Mouse (Mus musculus) neural tube, embryonic 15.5 days (tissue): Measurements from ENCODE around the gene Rcan1. TPM values are rescaled to one million over a fixed set of nuclear protein-coding genes. Genes with fewer than 3 reads are reported as not detected.

Experiments used
- ATAC-seq: fragments of 200-750 bp; cut with Nextera tagmentation; 2 replicates; pipeline ENCODE4 v1.8.0; 2017; ENCODE audit warnings: mild to moderate bottlenecking, moderate TSS enrichment, moderate library complexity; ENCODE audit not compliant: low FRiP score
- H3K27ac ChIP-seq: fragments of 300-500 bp; sonication (generic); replicated peaks from 2 replicates; pipeline ENCODE4 v1.5.1; 2015; ENCODE audit warnings: mild to moderate bottlenecking, inconsistent platforms
- H3K27me3 ChIP-seq: fragments of 300-500 bp; sonication (generic); replicated peaks from 2 replicates; pipeline ENCODE4 v1.6.1; 2015; ENCODE audit warnings: inconsistent platforms
- H3K36me3 ChIP-seq: fragments of 300-500 bp; sonication (generic); 2 replicates; pipeline ENCODE4 v1.6.1; 2015; ENCODE audit warnings: inconsistent platforms
- H3K4me1 ChIP-seq: fragments of 300-500 bp; sonication (generic); 2 replicates; pipeline ENCODE4 v1.6.1; 2015; ENCODE audit warnings: inconsistent platforms
- H3K4me2 ChIP-seq: fragments of 300-500 bp; sonication (generic); 2 replicates; pipeline ENCODE4 v1.6.1; 2015; ENCODE audit warnings: inconsistent platforms, mild to moderate bottlenecking, moderate library complexity
- H3K4me3 ChIP-seq: fragments of 300-500 bp; sonication (generic); replicated peaks from 2 replicates; pipeline ENCODE4 v1.5.1; 2015; ENCODE audit warnings: mild to moderate bottlenecking, inconsistent platforms
- H3K9ac ChIP-seq: fragments of 300-500 bp; sonication (generic); replicated peaks from 2 replicates; pipeline ENCODE4 v1.6.1; 2015; ENCODE audit warnings: mild to moderate bottlenecking, inconsistent platforms
- H3K9me3 ChIP-seq: fragments of 300-500 bp; sonication (generic); replicated peaks from 2 replicates; pipeline ENCODE4 v1.6.1; 2016; ENCODE audit warnings: inconsistent platforms
- WGBS: fragments of 180-500 bp; shearing (Covaris S2); methylation state at CpG from one replicate; pipeline ENCODE4 v1.1.7; 2015; ENCODE audit warnings: mixed read lengths; 5-methylcytosine and 5-hydroxymethylcytosine counted together
- polyA plus RNA-seq: library from polyadenylated mRNA; unstranded; fragments of >200 nt; fragmentation: Nextera tagmentation; extraction: Ambion mirVana; gene quantifications from 2 replicates; pipeline ENCODE4 v1.2.1, GENCODE M21; 2015

Gene Rcan1
- polyA plus RNA-seq, 1 experiment from 2014 or later = 79.4 TPM

- no peak overlapping the region for H3K9ac ChIP-seq
- peaks cover 8% of the 10 kb centered on the region; the same call in 1 of the 2 replicates for H3K36me3 ChIP-seq
- no peak for ATAC-seq
- no peaks in the 10 kb centered on the region for H3K9me3 ChIP-seq
- H3K4me1 ChIP-seq = peaks cover 19% of the 10 kb centered on the region
- no peak overlapping the region for H3K4me3 ChIP-seq
- no peaks in the 10 kb centered on the region for H3K27me3 ChIP-seq
- 94% methylated on average over 8 of the region's 8 CpGs for WGBS
- H3K4me2 ChIP-seq = no peak overlapping the region
- H3K27ac ChIP-seq = no peak overlapping the region
These were observed 39.9 kb downstream of the Rcan1 start for GRCm38 (mm10) chr16:92430731-92431130.

DNA sequence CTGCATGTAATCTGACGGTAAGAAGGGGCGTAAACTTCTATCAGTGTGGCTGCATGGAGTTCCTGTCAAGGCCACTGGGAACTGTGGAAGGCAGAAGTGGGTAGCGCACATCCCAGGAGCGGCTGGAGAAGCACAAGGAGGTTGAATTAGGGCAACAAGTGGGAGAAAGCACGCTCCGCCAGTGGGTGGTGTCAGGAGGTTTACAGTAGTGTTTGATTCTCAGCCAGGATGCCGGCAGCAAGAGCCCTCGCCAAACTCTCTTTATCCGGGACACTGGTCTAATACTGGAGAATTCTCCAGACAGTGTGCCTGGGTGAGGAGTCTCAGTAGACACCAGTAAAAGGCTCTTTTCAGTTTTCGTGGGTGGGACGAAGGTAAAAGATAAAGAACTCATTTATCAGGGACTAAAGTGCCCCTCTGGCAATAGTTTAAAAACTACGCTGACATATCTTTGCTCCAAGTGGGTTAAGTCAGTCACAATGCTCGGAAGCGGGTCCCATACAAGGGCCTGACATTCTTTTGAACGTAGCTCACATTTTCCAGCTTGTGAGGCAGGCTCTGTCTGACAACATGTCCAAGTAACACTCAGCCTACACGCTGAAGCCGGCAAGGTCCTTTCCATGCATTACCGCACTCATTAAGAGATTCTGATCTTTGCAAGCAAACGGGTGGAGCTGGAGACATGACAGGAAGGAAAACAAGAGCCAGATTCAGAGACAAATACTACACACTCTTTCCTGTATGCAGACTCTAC, 42.3 kb downstream of the Rcan1 start:
- no peaks in the 10 kb centered on the region for H3K27me3 ChIP-seq
- no peak for ATAC-seq
- no peak overlapping the region for H3K9ac ChIP-seq
- H3K9me3 ChIP-seq = no peaks in the 10 kb centered on the region
- no peak overlapping the region for H3K4me3 ChIP-seq
- H3K27ac ChIP-seq = 0 out of 2 replicates have a peak overlapping the region, but pooled peaks have one; percentile 11
- H3K36me3 ChIP-seq = peaks cover 4% of the 10 kb centered on the region; the same call in 1 of the 2 replicates
- no peak overlapping the region for H3K4me2 ChIP-seq
- peaks cover 23% of the 10 kb centered on the region for H3K4me1 ChIP-seq
- WGBS = 69% methylated on average over 19 of the region's 19 CpGs

GRCm38 (mm10) chr16:92426708-92427107, 44.0 kb downstream of the Rcan1 start:
- H3K4me2 ChIP-seq = no peak overlapping the region
- WGBS = 34% methylated on average over 6 of the region's 6 CpGs
- H3K4me3 ChIP-seq = no peak overlapping the region
- peaks cover 31% of the 10 kb centered on the region for H3K4me1 ChIP-seq
- no peak overlapping the region for H3K9ac ChIP-seq
- peaks cover 3% of the 10 kb centered on the region; the same call in 1 of the 2 replicates for H3K36me3 ChIP-seq
- no peaks in the 10 kb centered on the region for H3K9me3 ChIP-seq
- H3K27me3 ChIP-seq = no peaks in the 10 kb centered on the region
- ATAC-seq = no peak
- no peak overlapping the region for H3K27ac ChIP-seq

DNA sequence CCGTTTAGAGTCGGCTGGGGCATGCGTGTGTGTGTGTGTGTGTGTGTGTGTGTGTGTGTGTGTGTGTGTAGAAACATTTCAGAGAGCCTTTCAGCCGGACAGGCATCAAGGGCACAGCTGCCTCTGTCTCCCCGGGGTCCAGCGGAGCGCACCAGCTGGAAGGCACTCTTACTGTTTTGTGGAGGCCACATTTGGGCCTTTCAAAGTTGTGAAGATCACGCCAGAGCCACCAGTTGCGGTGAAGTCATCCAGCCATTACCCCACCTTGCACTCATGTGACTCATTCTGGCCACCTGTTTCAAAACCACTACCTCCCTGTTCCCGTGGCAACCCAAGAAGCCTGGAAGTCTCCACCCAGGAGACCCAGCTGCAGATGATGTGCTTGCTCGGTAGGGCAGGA, 44.8 kb downstream of the Rcan1 start:
- Histone ChIP-seq H3K4me3 (no peak overlapping the region), H3K4me2 (no peak overlapping the region), H3K27ac (no peak overlapping the region), H3K9me3 (no peaks in the 10 kb centered on the region), H3K4me1 (peaks cover 36% of the 10 kb centered on the region), H3K27me3 (no peaks in the 10 kb centered on the region), H3K36me3 (no peaks in the 10 kb centered on the region), H3K9ac (no peak overlapping the region)
- WGBS = 64% methylated on average over 11 of the region's 11 CpGs
- ATAC-seq = no peak

- no peak overlapping the region for H3K9ac ChIP-seq
- H3K4me1 ChIP-seq = peaks cover 29% of the 10 kb centered on the region
- no peak for ATAC-seq
- no peak overlapping the region for H3K4me3 ChIP-seq
- peak overlapping the region; percentile 74 for H3K27ac ChIP-seq
- H3K36me3 ChIP-seq = no peaks in the 10 kb centered on the region
- H3K27me3 ChIP-seq = no peaks in the 10 kb centered on the region
- WGBS = 43% methylated on average over 10 of the region's 10 CpGs
- peak overlapping the region; percentile 17; the same call in 1 of the 2 replicates for H3K4me2 ChIP-seq
- no peaks in the 10 kb centered on the region for H3K9me3 ChIP-seq
These were observed 47.3 kb downstream of the Rcan1 start for GRCm38 (mm10) chr16:92423363-92423762.

- Histone ChIP-seq H3K36me3 (no peaks in the 10 kb centered on the region), H3K4me1 (peaks cover 24% of the 10 kb centered on the region), H3K27ac (peak overlapping the region; percentile 74), H3K4me2 (peak overlapping the region; percentile 17; the same call in 1 of the 2 replicates), H3K27me3 (no peaks in the 10 kb centered on the region), H3K4me3 (no peak overlapping the region), H3K9ac (no peak overlapping the region), H3K9me3 (no peaks in the 10 kb centered on the region)
- 61% methylated on average over 13 of the region's 13 CpGs for WGBS
- no peak for ATAC-seq
These were observed 48.0 kb downstream of the Rcan1 start for GRCm38 (mm10) chr16:92422435-92423362.

GRCm38 (mm10) chr16:92421147-92421934, 49.3 kb downstream of the Rcan1 start:
- no peak for ATAC-seq
- H3K27me3 ChIP-seq = no peaks in the 10 kb centered on the region
- H3K4me3 ChIP-seq = no peak overlapping the region
- no peaks in the 10 kb centered on the region for H3K36me3 ChIP-seq
- H3K4me2 ChIP-seq = no peak overlapping the region
- H3K4me1 ChIP-seq = peaks cover 29% of the 10 kb centered on the region
- H3K9ac ChIP-seq = no peak overlapping the region
- H3K27ac ChIP-seq = no peak overlapping the region
- 61% methylated on average over 13 of the region's 13 CpGs for WGBS
- no peaks in the 10 kb centered on the region for H3K9me3 ChIP-seq

DNA sequence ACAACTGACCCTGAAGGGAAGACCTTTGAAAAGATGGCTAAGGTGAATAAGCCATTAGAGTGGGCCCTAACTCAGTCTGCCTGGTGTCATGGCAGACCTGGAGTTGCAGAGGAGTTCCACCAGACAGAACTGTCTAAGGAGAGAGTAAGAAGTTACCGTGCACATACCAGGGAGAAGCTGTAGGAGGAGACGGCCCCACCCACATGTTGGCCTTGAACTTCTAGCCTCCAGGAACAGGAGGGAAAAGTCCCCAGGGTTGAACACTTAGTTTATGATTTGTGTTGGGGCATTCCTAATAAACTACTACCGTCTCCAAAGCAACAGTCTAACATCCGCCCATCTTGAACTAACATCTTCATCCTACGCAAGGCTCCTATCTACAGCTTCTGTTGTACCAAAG, 50.0 kb downstream of the Rcan1 start:
- no peak overlapping the region for H3K27ac ChIP-seq
- H3K4me1 ChIP-seq = peaks cover 32% of the 10 kb centered on the region
- no peaks in the 10 kb centered on the region for H3K27me3 ChIP-seq
- H3K4me3 ChIP-seq = no peak overlapping the region
- WGBS = 94% methylated on average over 5 of the region's 5 CpGs
- no peaks in the 10 kb centered on the region for H3K36me3 ChIP-seq
- no peak overlapping the region for H3K4me2 ChIP-seq
- no peak for ATAC-seq
- H3K9me3 ChIP-seq = no peaks in the 10 kb centered on the region
- H3K9ac ChIP-seq = no peak overlapping the region

DNA sequence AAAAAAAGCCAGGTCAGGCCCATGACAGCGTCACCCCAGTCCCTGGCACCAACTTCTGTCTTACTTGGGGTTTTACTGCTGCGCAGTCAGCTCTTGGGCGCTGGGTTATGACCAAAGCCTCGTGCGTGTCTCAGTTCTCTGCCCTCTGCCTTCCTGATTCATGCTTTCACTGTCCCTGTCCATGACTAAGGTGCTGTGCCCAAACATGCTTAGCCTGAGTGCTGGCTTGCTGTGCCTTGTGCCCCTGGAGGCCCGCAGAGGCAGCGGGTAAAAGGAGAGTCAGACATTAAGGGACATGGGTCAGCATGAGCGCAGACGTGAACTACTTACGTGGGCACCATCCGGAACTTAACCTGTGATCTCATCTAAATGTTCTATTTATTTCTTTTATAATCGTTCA, 51.6 kb downstream of the Rcan1 start:
- Histone ChIP-seq H3K4me2 (no peak overlapping the region), H3K27me3 (no peaks in the 10 kb centered on the region), H3K36me3 (no peaks in the 10 kb centered on the region), H3K9me3 (no peaks in the 10 kb centered on the region), H3K9ac (no peak overlapping the region), H3K27ac (no peak overlapping the region), H3K4me1 (peaks cover 35% of the 10 kb centered on the region), H3K4me3 (no peak overlapping the region)
- ATAC-seq = no peak
- 96% methylated on average over 12 of the region's 12 CpGs for whole genome bisulfite sequencing

DNA sequence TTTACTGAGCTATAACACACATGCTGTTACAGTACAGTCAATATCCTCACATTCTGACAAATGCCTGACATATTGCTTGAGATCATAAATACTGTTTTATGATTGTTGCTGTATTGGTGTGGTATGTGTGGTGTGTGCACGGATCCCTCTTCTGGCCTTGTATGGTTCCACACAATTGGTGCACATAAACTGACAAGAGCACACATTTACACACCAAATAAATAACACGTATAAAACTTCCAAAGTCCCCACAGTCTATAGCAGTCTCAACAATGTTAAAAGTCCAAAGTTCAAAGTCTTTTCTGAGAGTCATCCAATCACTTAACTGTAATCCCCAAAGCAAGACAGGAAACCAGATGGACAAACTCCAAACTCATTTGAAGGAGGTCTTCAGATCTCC, 53.4 kb downstream of the Rcan1 start:
- H3K4me3 ChIP-seq = no peak overlapping the region
- H3K4me1 ChIP-seq = peaks cover 29% of the 10 kb centered on the region
- no peak overlapping the region for H3K4me2 ChIP-seq
- ATAC-seq = no peak
- no peak overlapping the region for H3K9ac ChIP-seq
- WGBS = 89% methylated on average over 2 of the region's 2 CpGs
- H3K36me3 ChIP-seq = no peaks in the 10 kb centered on the region
- no peak overlapping the region for H3K27ac ChIP-seq
- no peaks in the 10 kb centered on the region for H3K9me3 ChIP-seq
- H3K27me3 ChIP-seq = no peaks in the 10 kb centered on the region

DNA sequence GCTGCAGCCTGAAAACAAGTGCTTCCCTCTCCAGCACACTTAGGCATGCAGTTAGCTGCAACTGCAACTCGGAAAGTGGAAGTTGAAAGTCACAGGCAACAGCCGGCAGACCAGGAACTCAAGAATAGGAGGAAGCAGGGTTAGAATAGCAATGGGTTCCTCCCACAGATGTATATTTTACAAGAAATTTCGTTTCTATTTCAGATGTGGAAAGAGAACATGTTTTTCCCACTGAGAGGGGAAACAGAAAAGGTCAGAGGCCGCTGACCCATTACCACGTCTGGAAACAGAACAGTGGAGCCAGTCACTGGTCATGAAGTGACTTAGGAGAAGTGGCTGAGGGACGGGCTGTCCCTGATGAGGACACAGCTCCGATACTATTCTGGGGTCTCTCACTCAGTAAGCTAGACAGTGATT, 55.0 kb downstream of the Rcan1 start:
- WGBS = 64% methylated on average over 7 of the region's 7 CpGs
- no peak overlapping the region for H3K4me2 ChIP-seq
- no peak overlapping the region for H3K9ac ChIP-seq
- no peak for ATAC-seq
- H3K27ac ChIP-seq = peak overlapping the region; percentile 45; the same call in 1 of the 2 replicates
- peaks cover 34% of the 10 kb centered on the region for H3K4me1 ChIP-seq
- H3K36me3 ChIP-seq = no peaks in the 10 kb centered on the region
- no peak overlapping the region for H3K4me3 ChIP-seq
- no peaks in the 10 kb centered on the region for H3K9me3 ChIP-seq
- no peaks in the 10 kb centered on the region for H3K27me3 ChIP-seq
